Mouse (Mus musculus) gastrocnemius, adult 18-20 months (tissue): ENCODE data around the gene Slc17a2. TPM values are rescaled to one million over a fixed set of nuclear protein-coding genes. Genes with fewer than 3 reads are reported as not detected.
A peak's percentile ranks its signal among the peaks of the same experiment; 100 is the strongest.

Experiments used
- DNase-seq: peaks from one replicate; pipeline ENCODE4 v3.0.0; 2021; ENCODE audit warnings: low spot score
- total RNA-seq, 2 experiments: library from RNA; stranded (reverse); gene quantifications; 2 replicates each; pipeline ENCODE4 v1.2.3; 2021

Gene Slc17a2
- total RNA-seq, 2 experiments from 2014 or later = not detected

- DNase-seq = peak; percentile 34
These were observed 14.3 kb upstream of the Slc17a2 start for GRCm38 (mm10) chr13:23792520-23792919.

DNA sequence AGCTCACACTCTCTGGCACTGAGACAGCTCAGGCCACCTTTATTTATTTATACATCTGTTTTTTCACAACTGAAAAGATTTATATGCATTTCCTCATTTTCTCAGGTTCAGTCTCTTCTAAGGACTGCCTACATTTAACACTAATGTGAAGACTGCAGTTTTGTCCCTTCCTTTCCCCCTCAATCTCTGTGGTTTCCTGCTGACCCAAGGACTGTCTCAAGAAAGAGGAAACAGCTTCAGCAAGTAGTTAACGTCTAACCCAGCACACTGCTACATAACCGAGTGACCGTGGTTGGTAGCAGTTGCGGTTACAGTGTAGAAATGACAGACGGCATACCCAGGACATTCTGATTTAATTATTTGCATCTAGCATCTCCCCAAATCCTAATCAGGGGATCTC, 7.4 kb upstream of the Slc17a2 start:
- DNase-seq = no peak

DNA sequence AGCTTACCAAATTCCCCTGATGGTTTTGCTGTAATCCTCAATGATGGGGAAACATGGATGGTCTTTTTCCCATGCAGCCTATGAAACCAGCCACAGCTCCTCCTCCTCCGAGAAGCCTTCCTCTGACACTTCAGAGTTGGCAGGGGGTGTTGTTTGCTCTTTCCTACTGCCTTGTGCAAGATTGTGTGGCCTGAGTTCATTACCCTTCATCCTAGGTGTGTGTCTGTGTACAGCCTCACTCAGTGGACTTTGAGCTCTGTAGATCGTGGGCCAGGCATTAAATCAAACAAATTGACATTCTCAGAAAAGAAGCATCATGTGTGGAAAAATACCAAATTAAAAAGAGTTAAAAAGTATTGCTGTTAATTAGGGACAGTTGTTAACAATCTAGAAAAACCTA, 2.3 kb upstream of the Slc17a2 start:
- no peak for DNase-seq

GRCm38 (mm10) chr13:23816148-23816547, 9.4 kb downstream of the Slc17a2 start:
- no peak for DNase-seq

DNA sequence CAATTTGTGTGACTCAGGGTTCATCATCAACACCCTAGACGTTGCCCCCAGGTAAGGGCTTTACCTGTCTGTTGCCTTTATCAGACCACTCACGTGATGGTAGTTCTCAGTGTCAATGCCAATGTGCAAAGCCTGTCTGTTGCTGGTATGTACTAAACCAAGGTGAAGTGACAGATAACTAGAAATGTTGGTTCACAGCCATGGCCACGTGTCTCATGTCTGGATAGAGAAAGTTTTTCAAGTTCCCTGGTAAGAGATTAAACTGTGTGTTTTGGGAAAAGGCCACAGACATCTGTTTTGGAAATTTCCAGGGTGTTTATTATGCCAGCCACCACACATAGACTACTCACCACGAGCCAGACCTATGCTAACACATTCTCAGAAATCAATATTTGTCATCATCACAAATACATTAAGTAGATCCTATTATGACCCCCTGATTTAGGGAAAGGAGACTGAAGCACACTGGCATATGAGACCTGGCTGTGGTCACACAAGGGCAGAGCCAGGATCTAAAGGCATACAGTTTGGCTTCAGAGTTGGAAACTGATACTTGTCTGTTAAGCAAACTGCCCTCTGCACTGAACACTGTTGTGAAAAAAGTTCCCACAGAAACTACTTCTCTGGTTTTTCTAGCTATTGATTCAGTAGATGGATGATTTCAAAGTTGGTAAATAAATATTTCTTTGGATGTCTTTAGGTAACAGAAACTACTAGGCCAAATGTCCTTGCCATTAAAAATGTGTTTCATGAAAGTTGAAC, 13.6 kb downstream of the Slc17a2 start:
- DNase-seq = no peak

DNA sequence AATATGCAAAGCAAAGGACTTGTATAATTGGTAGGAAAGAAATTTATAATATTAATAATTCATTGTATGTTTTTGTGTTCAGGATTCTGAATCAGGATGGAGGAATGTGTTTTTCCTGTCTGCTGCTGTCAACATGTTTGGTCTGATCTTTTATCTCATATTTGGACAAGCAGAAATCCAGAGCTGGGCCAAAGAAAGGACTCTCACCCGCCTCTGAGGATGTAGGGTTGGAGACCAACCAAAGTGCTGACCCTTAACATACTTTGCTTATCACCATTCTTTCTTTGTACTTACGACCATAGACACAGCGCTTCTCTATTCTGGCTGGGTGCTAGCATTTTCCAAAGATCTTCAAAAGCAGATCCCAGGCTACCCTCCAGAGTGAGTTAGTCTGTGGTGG, 15.4 kb downstream of the Slc17a2 start:
- DNase-seq = no peak

GRCm38 (mm10) chr13:23826606-23827005, 19.8 kb downstream of the Slc17a2 start:
- DNase-seq = no peak

- peak; percentile 29 for DNase-seq
These were observed 26.3 kb downstream of the Slc17a2 start for GRCm38 (mm10) chr13:23833053-23833452.

DNA sequence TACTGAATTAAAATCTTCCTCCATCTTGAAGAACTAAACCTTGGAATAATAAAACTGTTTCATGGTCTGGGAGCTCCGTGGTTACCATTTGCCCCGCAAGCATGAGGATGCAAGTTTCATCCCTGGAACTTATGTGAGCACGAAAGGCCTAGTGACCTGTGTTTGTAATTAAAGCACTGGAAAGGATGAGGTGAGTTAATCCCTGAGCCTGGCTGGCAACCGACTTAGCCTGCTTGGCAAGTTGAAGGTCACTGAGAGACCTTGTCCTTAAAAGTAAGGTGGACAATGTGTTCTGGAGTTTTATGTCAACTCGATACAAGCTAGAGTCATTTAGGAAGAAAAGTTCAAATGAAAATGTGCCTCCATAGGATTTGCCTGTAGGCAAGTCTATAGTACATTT, 28.0 kb downstream of the Slc17a2 start:
- no peak for DNase-seq

- no peak for DNase-seq
These were observed 29.8 kb downstream of the Slc17a2 start for GRCm38 (mm10) chr13:23836630-23837029.

DNA sequence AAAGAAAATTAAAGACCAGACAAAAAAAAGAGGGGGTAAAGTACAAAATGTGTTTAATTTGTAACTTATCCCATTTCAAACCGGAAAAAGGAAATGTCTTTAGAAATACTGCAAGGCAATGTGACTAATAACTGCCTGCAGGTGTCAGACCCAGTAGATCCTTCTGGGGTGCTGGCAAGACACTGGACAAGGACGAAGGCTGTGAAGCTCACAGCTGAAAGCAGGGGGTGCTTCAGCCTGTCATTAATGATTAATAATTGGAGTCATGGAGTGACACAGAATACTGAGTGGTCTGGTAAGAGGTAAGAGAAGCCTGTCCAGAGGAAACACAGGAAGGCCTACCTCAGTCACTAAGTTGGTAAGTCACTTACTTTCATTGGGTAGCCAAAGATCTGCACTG, 32.5 kb downstream of the Slc17a2 start, which contains the start of gene Slc17a3:
Gene Slc17a3, plus strand, starts transcription at position 127 of the 400 bp plus-strand sequence.
- no peak for DNase-seq

GRCm38 (mm10) chr13:23845851-23846250, 39.1 kb downstream of the Slc17a2 start:
- peak; percentile 6 for DNase-seq

GRCm38 (mm10) chr13:23849299-23849698, 42.5 kb downstream of the Slc17a2 start:
- no peak for DNase-seq

GRCm38 (mm10) chr13:23856401-23856800, 49.6 kb downstream of the Slc17a2 start:
- DNase-seq = no peak

DNA sequence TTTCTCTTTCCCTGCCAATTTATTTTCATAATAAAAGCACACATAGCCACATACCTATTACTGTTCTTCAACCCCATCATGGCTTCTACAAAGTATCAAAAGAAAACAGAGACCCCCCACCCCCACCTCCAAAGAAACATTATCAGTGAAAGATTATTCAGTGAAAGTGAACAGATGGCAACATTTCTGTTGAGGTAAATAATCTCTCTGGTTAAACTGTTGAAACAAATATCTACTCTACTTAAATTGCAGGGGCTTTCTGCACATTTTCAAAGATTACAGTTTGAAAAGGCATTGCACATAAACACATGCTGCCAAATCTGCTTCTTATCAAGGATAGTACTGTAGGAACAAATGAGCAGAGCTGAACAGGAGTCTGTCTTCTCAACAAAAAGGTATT, 55.0 kb downstream of the Slc17a2 start:
- DNase-seq = no peak

DNA sequence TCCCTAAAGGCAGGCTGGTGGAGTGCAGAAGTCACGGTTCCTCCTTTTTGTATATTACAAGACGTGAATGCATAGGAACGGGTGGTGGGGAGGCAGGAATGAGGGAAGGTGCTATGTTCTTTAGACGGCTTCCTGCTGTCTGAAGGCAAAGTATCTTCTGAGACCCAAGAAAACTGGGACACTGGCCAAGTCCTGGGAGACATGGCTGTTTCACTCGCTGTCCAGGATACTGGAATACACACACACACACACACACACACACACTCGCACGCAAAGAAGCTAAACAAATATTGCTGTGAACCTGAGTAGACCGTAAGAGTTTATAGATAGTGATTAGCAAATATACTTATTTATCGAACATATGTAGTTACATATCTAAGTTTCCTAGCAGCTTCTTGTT, 57.9 kb downstream of the Slc17a2 start:
- no peak for DNase-seq

DNA sequence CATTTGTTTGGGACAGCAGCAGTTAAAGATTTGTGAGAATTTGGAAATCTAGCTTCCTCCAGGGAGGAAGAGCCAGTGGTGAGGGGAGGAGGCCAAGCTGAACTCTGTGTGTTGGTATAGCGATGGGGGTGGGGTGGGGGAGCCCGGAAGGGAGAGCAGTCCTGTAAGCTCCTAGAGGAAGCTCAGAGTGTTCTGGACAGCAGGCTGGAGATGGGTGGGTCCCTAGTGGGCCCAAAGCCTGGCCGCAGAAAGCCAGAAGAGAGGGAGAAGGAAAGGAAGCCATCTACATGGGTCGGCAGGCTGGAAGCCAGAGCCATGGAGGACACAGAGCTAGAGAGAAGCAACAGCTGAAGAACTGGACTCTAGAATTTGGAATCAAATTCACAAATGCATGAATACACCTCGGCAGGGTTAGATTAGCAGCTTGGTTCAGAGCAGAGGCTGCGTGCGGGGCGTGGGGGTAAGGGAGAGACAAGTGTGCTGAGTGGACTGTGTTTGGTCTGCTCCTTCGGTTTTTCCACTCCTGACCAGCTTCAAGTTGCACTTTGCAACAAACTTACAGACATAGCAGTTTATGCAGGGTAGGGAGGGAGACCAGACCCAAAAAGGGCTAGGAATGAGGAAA, 59.4 kb downstream of the Slc17a2 start:
- no peak for DNase-seq

DNA sequence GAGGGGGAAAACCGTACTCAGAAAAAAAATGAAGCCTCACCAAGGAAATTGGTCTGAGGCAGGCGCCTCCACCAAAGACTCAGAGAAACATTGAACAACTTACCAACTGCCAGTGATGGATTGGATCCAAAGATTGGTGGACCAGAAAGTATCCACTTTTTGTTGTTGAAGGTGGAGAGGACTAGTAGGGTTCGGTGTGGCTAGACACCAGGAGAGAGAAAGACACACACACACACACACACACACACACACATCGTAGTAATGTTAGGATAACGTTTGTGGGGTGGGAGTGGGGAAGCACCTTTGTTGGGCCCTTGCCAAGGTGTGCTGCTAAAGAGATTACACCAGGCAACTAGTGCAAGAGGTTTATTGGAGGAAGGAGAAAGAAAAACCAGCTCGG, 60.2 kb downstream of the Slc17a2 start:
- no peak for DNase-seq

- no peak for DNase-seq
These were observed 60.6 kb downstream of the Slc17a2 start, which contains the start of gene Slc17a1 for GRCm38 (mm10) chr13:23867405-23867804. Gene Slc17a1 (plus strand): TSS chr13:23867750.

- DNase-seq = peak; percentile 4
These were observed 62.2 kb downstream of the Slc17a2 start for GRCm38 (mm10) chr13:23868790-23869533.

GRCm38 (mm10) chr13:23869996-23870395, 63.2 kb downstream of the Slc17a2 start:
- no peak for DNase-seq

GRCm38 (mm10) chr13:23873141-23873540, 66.3 kb downstream of the Slc17a2 start:
- DNase-seq = no peak
